Mouse (Mus musculus) spleen, adult 2 months (tissue): ENCODE measurements around the gene Wnt9b. TPM values are rescaled to one million over a fixed set of nuclear protein-coding genes. Genes with fewer than 3 reads are reported as not detected.

Source experiments
- DNase-seq, 2 experiments: peaks; one replicate each; pipeline versions ENCODE4 v3.0.0 to v3.0.0-alpha.2; 2012 to 2021; ENCODE audit warnings: low spot score in 2 of 2, low read depth in 1 of 2
- H3K27ac ChIP-seq: fragments of 200-500 bp; 2 replicates; pipeline ENCODE4 v1.5.1; 2012; ENCODE audit warnings: low read length, inconsistent platforms; ENCODE audit not compliant: insufficient read depth
- H3K27me3 ChIP-seq: fragments of 200-500 bp; 2 replicates; pipeline ENCODE4 v1.6.1; 2012; ENCODE audit warnings: mild to moderate bottlenecking, moderate library complexity, low read length, inconsistent platforms; ENCODE audit not compliant: control insufficient read depth, insufficient read depth
- H3K36me3 ChIP-seq: fragments of 200-500 bp; 2 replicates; pipeline ENCODE4 v1.6.1; 2012; ENCODE audit warnings: mild to moderate bottlenecking, low read length, inconsistent platforms; ENCODE audit not compliant: control insufficient read depth, insufficient read depth
- H3K4me1 ChIP-seq: fragments of 200-500 bp; 2 replicates; pipeline ENCODE4 v1.6.1; 2011; ENCODE audit warnings: inconsistent platforms; ENCODE audit not compliant: control insufficient read depth, insufficient read depth, insufficient read length
- H3K4me3 ChIP-seq: fragments of 200-500 bp; 2 replicates; pipeline ENCODE4 v1.5.1; 2011; ENCODE audit warnings: mild to moderate bottlenecking, inconsistent platforms; ENCODE audit not compliant: insufficient read depth, insufficient read length; ENCODE audit errors: extremely low read depth
- CTCF ChIP-seq: fragments of 200-500 bp; IDR thresholded peaks from 2 replicates; pipeline ENCODE4 v1.5.1; 2011; ENCODE audit warnings: mild to moderate bottlenecking, inconsistent platforms; ENCODE audit not compliant: insufficient read depth, insufficient read length, insufficient replicate concordance; ENCODE audit errors: extremely low read depth
- POLR2A ChIP-seq: fragments of 200-500 bp; IDR thresholded peaks from 2 replicates; pipeline ENCODE4 v1.6.1; 2011; ENCODE audit warnings: low read depth, low read length, inconsistent platforms
- WGBS: fragments of 180-500 bp; shearing (Covaris S2); methylation state at CpG from one replicate; pipeline ENCODE4 v1.1.7; 2018; 5-methylcytosine and 5-hydroxymethylcytosine counted together
- polyA plus RNA-seq: library from polyadenylated mRNA; depleted of rRNA; stranded (reverse); fragments of >200 nt; gene quantifications from 2 replicates; pipeline ENCODE4 v1.2.3, GENCODE M21; 2012

The Wnt9b gene
- polyA plus RNA-seq, 1 experiment, result 0.18 TPM

GRCm38 (mm10) chr11:103696851-103697564 is 52.6 kb downstream of the Wnt9b start:
- no peak for DNase-seq
- H3K4me3 ChIP-seq, result peak overlapping the region; percentile 87
- WGBS, result under 1% methylated on average over 18 of the region's 18 CpGs
- H3K4me1 ChIP-seq, result peaks cover 4% of the 10 kb centered on the region; the same call in 1 of the 2 replicates
- TF ChIP-seq POLR2A (no peak), CTCF (no peak)
- H3K27me3 ChIP-seq, result no peaks in the 10 kb centered on the region
- H3K36me3 ChIP-seq, result no peaks in the 10 kb centered on the region
- peak overlapping the region; percentile 99 for H3K27ac ChIP-seq

DNA sequence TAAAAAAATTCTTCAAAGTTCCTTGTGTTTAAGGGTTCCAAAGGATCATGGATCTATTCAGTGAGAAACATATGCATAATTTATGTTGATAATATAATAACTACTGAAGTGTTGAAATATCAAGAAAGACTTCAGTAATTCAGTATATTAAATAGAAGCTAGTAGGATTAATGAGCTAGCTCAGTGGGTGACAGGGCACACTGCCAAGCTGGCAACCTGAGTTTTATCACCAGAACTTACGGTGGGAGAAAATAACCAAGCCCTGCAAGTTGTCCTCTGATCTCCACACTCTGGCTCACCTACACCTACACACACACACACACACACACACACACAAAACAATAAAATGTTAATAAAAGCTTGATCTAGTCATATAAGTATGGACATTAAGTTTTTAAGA is 56.4 kb downstream of the Wnt9b start:
- 68% methylated on average over 1 of the region's 1 CpGs for WGBS
- peaks cover 12% of the 10 kb centered on the region; the same call in 1 of the 2 replicates for H3K4me1 ChIP-seq
- DNase-seq, result no peak
- no peak overlapping the region for H3K27ac ChIP-seq
- peaks cover 2% of the 10 kb centered on the region for H3K36me3 ChIP-seq
- H3K27me3 ChIP-seq, result no peaks in the 10 kb centered on the region
- H3K4me3 ChIP-seq, result no peak overlapping the region
- TF ChIP-seq POLR2A (no peak), CTCF (no peak)

DNA sequence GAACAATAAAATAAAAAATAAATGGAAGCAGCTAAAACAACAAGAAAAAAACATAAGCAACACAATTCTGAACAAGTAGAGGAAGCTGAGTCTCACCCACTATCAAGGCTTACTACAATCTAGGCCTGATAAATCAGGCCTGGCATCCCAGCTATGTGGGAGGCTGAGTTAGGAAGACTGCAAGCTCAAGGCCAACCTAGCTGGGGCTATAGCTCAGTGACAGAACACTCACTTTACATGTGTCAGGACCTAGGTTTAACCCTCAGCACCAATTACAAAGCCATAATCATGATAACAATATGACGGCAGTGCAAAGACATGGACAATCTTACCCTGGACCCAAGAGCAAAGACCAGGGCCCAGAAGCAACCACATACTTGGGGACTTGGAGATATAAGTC is 58.6 kb downstream of the Wnt9b start:
- WGBS, result 100% methylated on average over 1 of the region's 1 CpGs
- H3K36me3 ChIP-seq, result peaks cover 15% of the 10 kb centered on the region

GRCm38 (mm10) chr11:103688980-103689378 is 60.6 kb downstream of the Wnt9b start:
- H3K27me3 ChIP-seq, result no peaks in the 10 kb centered on the region
- 38% methylated on average over 3 of the region's 3 CpGs for WGBS
- no peak for TF ChIP-seq POLR2A
- TF ChIP-seq CTCF, result no peak
- peak overlapping the region; percentile 12; the same call in 1 of the 2 replicates for H3K27ac ChIP-seq
- no peak overlapping the region for H3K4me3 ChIP-seq
- DNase-seq, result no peak
- H3K4me1 ChIP-seq, result peaks cover 8% of the 10 kb centered on the region; the same call in 1 of the 2 replicates
- H3K36me3 ChIP-seq, result peaks cover 30% of the 10 kb centered on the region

More for the DNA sequence above, 58.6 kb downstream of the Wnt9b start:
- Histone ChIP-seq H3K27ac (no peak overlapping the region), H3K4me1 (peaks cover 12% of the 10 kb centered on the region; the same call in 1 of the 2 replicates), H3K27me3 (no peaks in the 10 kb centered on the region), H3K4me3 (no peak overlapping the region)
- TF ChIP-seq CTCF, result no peak
- TF ChIP-seq POLR2A, result no peak
- DNase-seq, result no peak

DNA sequence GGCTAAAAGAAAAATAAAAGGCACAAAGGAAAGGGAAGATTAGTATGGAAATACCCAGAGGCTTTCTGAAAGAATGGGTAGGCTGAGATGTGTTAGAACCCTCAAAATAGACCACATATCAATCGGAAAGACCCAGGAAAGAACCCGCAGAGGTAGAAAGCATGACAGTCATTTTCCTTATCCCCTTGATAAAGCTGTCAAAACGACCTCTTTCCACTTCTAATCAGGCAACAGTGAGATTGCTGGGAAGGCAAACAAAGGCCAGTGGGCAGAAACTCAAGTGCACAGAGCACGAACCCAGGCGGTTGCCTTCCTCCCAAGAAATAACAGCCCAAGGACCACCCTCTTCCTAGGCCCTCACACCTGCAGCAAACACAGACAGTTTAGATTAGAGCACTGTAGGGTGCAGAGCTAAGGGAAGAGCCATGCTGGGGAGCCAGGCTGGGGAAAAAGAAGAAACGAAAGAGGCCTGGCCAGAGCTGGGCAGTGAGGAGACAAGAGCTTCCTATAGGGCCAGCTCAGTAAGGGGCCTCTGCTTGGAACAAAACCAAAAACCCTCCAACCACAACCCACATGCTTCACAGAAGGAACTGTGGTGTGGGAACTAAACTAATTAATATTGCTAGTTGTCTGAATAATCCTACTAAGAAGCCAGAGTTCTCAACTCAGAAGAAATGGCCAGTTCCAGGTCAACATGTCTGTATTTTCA is 61.2 kb downstream of the Wnt9b start:
- no peak for TF ChIP-seq CTCF
- no peak for TF ChIP-seq POLR2A
- no peak for DNase-seq
- 47% methylated on average over 6 of the region's 6 CpGs for WGBS
- H3K4me1 ChIP-seq, result peaks cover 8% of the 10 kb centered on the region; the same call in 1 of the 2 replicates
- H3K27me3 ChIP-seq, result no peaks in the 10 kb centered on the region
- H3K36me3 ChIP-seq, result peaks cover 35% of the 10 kb centered on the region
- H3K4me3 ChIP-seq, result no peak overlapping the region
- H3K27ac ChIP-seq, result no peak overlapping the region; the same call in 1 of the 2 replicates

GRCm38 (mm10) chr11:103686706-103687105 is 62.9 kb downstream of the Wnt9b start:
- TF ChIP-seq CTCF (no peak), POLR2A (no peak)
- Histone ChIP-seq H3K36me3 (peaks cover 51% of the 10 kb centered on the region), H3K27ac (no peak overlapping the region), H3K27me3 (no peaks in the 10 kb centered on the region), H3K4me3 (no peak overlapping the region), H3K4me1 (peaks cover 8% of the 10 kb centered on the region; the same call in 1 of the 2 replicates)
- DNase-seq, result no peak
- WGBS, result 16% methylated on average over 6 of the region's 6 CpGs
